Mouse (Mus musculus) right cerebral cortex, adult 2 months (tissue): ENCODE measurements around the gene Mtrf1.
A peak's percentile ranks its signal among the peaks of the same experiment; 100 is the strongest.
"Not testable (repeated sequence)": the region's sequence is repeated elsewhere in the genome, so short reads cannot be mapped to it uniquely, and the experiment has no call there.

ENCODE experiments used
- DNase-seq, 2 experiments: peaks; one replicate each; pipeline ENCODE4 v3.0.0; 2021 to 2022; ENCODE audit warnings: low spot score in 2 of 2

Mtrf1 gene

DNA sequence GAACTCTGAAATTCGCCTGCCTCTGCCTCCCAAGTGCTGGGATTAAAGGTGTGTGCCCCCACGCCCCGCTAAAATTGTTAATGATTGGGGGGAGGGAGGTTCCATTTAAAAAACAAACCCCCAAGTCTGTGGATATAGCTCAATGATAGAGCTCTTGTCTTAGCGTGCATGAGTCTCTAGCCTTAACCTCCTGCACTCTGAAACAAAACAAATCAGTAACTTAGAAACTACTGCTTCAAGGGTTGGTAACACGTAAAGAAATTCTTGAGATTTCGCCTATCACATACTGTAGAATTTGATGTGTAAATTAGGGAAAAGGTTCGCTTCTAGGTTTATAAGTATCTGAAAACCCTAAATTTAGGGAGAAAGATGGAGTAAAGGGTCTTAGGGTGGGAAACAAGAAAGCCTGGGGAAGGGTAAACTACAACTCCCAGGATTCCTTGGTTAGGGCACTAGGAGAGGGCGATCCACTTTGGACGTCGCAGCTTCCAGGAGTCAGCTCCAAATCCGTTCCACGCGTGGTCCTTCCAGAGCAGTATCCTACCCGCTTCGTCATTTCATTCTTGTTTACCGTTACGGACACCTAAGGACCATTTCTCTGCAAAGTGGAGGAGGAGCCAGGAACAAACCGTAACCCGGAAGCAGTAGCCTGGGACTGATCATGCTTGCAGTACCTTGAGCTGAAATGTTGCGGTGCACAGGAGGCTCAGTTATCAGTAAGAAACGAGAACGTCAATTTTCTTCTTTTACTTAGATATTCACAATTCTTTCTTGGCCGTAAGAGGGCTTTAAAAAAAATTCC, at the start of gene Mtrf1:
TSS of gene Mtrf1 (plus strand) at position 452 of the 802 bp plus-strand sequence.
- DNase-seq, result peak; percentile 79 to 82

DNA sequence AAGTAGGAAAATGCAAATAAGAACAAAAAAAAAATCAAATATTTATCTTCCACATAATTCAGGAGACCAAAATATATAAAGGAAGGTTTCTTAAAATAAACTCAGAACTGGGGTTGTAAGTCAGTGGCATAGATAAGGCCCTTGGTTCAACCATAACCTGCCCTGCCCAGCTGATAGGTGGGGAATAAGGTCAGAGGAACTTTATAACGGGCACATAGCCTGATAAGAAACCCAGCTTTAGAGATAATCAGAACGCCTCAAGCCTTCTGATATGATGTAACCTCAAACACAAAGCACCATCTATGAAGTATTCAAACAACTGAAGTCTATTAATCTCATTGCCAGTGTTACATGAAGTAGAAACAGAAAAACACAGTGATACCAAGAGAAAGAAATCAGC, 39.5 kb upstream of the Mtrf1 start:
- DNase-seq, result no peak

DNA sequence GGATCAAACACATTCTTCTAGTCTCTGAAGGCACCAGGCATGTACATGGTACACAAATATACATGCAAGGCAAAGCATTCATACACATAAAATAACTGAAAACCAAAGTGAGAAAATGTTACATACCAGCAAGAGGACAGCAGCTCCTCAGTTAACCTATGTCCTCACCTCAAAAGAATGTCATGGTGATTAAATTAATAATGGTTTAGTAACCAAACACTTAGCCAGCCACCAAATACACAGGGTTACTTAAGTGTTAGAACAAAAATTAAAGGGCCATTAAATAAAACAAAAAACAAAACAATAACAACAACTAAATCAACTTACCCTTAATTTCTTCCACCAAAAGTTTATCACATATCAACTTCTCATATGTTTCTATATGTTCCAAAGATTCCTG, 20.5 kb upstream of the Mtrf1 start:
- no peak for DNase-seq

- no peak for DNase-seq
These were observed 14.5 kb upstream of the Mtrf1 start for GRCm38 (mm10) chr14:79383120-79383519.

GRCm38 (mm10) chr14:79388304-79388703, 9.3 kb upstream of the Mtrf1 start:
- no peak for DNase-seq

DNA sequence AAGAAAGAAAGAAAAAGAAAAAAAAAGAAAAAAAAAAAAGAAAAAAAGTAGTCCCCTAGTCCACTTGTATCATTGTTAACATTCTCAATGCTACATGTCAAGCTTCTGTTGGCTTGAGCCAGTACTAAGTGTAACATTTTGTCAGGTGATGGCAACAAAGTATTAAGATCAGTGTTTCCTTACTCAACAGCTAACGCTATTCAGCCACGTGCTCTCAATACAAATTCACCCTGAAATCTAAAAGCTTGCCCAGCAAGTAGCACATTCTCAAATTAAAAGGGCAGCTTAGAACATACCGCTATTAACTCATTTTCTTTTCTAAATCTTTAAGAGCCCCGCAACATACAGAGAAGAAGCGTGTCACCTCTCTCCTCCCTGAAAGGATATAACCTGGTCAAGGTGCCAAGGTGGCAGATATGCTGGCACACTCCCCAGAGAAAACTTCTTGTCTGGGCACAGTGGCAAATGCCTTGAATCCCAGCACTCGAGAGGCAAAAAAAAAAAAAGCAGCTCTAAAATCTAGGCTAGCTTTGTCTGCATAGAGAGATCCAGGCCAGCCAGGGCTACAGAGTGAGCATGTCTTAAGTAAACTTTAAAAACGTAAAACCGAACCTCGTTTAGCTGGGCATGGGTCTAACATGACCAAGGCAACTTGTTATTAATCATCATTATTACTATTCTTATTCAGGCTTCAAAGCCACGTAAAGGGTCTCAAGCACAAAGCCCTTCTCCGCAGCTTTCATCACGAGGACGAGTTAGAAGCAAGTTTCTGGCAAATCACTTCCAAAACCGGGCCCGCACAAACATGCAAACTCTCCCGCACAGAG, 7.9 kb upstream of the Mtrf1 start:
- peak in 1 of 2 experiments; percentile 9 for DNase-seq

DNA sequence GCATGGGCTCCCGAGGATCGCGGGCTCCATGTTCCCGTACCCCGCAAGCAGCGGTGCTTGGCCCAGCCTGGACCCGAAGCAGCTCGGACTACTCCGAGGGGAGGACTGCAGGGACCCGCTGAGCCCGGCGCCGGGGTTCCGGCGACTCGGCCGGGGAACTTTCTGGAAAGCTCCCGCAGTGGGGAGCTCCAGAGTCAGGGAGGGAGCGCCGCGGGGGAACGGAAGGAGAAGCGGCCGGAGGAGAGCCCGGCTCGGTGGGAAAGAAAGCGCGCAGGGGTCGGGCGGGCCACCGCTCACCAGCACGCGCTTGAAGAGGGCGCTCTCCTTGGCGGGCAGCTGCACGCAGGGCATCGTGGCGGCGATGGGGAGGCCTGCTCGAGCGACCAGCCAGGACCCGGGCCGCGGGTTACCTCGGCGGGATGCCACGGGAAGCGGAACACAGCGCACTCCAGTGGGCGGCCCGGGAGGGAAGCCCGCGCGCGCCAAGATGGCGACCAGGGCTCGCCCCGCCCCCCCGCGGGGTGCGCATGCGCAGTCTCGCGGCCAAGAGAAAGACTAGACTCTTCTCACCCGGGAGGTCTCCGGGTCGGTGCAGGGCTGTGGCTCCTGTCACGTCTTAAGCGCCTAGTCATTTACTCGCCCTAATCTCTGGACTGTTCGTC, 7.2 kb upstream of the Mtrf1 start, which contains the start of gene Naa16:
TSS of gene Naa16 (minus strand) at position 514 of the 662 bp plus-strand sequence.
- peak; percentile 93 for DNase-seq

- no peak for DNase-seq
These were observed 4.3 kb upstream of the Mtrf1 start for GRCm38 (mm10) chr14:79393289-79393688.

GRCm38 (mm10) chr14:79394564-79394963, 3.0 kb upstream of the Mtrf1 start:
- DNase-seq, result no peak

GRCm38 (mm10) chr14:79407641-79408040, 10.1 kb downstream of the Mtrf1 start:
- no peak for DNase-seq

- DNase-seq, result no peak
These were observed 11.8 kb downstream of the Mtrf1 start for GRCm38 (mm10) chr14:79409278-79409830.

- DNase-seq, result no peak
These were observed 13.1 kb downstream of the Mtrf1 start for GRCm38 (mm10) chr14:79410662-79411061.

- no peak for DNase-seq
These were observed 15.5 kb downstream of the Mtrf1 start for GRCm38 (mm10) chr14:79413121-79413520.

DNA sequence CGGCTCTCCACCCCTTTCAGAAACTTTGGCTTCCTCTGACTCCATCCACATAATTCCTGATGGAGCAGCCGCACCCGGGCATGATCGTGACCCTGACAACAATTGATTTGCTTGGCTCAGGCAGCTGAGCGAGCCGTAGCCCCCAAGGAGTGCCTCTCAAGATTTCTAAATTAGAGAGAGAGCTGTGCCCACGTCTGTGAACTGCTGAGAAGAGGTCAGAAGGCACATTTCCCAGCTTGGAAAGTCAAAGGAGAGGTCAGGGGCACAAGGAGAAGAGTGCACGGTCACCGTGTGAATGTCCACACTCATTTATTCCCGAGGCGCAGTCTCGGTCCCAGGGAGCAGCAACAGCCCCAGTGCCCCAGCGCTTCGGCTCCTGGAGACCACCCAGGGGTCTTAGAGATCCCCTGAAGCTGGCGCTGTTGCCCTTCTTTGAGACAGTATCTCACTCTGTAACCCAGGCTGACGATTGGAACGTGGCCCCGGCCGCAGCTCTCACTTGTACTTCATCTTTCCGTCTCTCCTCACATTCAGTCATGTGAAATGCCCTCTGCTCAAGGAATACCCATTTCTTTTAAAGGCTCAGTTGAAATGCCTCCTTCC, 22.6 kb downstream of the Mtrf1 start:
- no peak for DNase-seq

GRCm38 (mm10) chr14:79425979-79426729, 28.6 kb downstream of the Mtrf1 start, which contains the start of gene Kbtbd7:
TSS of gene Kbtbd7 (plus strand) at chr14:79426511.
- DNase-seq, result peak; percentile 94 to 95

- DNase-seq, result not testable (repeated sequence)
These were observed 29.3 kb downstream of the Mtrf1 start for GRCm38 (mm10) chr14:79426730-79427365.

DNA sequence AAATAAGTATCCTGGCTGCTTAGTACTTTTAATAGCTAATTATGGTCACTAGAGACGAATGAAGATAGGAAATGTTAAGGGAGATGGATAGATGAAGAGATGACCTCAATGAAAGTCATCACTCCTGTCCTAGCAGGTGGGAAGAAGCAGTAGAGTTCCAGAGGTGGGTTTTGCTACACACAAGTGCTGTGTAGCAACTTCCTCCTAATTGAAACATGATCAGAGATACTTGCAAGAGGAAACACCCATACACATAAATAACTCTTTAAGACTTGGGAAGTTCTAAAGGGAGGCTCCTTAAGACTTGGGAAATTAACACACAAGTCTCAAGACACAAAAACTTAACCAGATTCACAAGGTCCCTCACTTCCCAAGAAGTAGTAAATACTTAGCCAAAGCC, 36.5 kb downstream of the Mtrf1 start:
- no peak for DNase-seq

DNA sequence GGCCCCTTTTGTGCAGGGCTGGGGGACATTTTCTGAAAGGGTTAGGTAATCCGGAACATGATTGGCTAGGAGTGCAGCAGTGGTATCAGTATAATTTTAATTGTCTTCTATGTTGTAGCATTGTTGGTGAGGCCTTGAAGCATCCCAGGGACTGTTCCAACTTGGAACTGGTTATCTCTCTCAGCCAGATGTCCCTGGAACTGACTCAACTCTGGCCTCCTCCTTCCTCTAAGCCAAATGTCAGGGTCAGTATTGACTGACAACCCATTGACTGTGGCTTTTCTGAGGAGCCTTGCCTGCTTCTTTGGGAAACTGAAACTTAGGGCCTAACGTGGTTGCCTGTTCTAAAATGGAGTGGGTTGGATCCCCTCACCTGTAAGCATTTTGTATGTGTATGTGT, 43.1 kb downstream of the Mtrf1 start:
- no peak for DNase-seq

DNA sequence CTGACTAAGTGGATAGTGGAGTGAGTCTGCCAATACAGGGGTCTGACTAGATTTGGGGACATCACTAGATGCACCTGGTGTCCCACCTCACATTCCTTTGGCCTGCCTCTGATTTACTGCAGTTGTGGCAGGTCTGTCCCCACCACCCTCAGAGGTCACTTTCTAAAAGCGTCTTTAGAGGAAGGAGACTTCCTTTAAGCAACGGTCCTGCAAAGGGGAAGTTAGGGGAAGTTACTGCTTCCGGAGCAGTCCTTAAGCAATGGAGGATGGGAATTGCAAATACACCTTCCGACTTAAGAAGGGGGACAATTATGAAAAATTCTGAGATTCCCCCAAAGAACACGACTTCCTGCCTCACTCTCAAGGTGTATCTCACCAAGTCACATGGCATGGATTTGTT, 43.9 kb downstream of the Mtrf1 start:
- no peak for DNase-seq

GRCm38 (mm10) chr14:79444601-79445000, 47.0 kb downstream of the Mtrf1 start:
- no peak for DNase-seq
